Mouse (Mus musculus): ENCODE results near the gene Itga7. TPM values are rescaled to one million over a fixed set of nuclear protein-coding genes. Genes with fewer than 3 reads are reported as not detected.

The Itga7 gene
- polyA plus RNA-seq, 1 experiment from 2014 or later, result 3.3 TPM

Other genes with a start within 250 kb of the Itga7 start
- gene Rab5b, start 237.6 kb upstream of the Itga7 start, polyA plus RNA-seq (2014; fragmentation: Nextera tagmentation; extraction: Ambion mirVana), result 87.4 and 98.6 TPM in 2 replicates
- gene Pmel, start 229.6 kb upstream of the Itga7 start, polyA plus RNA-seq (2014; fragmentation: Nextera tagmentation; extraction: Ambion mirVana), result 0.63 and 0.99 TPM in 2 replicates
- 8.6 and 15.9 TPM in 2 replicates for gene Cdk2, start 228.8 kb upstream of the Itga7 start, polyA plus RNA-seq (2014; fragmentation: Nextera tagmentation; extraction: Ambion mirVana)
- 7.8 and 9.2 TPM in 2 replicates for gene Dgka, start 189.0 kb upstream of the Itga7 start, polyA plus RNA-seq (2014; fragmentation: Nextera tagmentation; extraction: Ambion mirVana)
- gene Pym1, start 185.9 kb upstream of the Itga7 start, polyA plus RNA-seq (2014; fragmentation: Nextera tagmentation; extraction: Ambion mirVana), result 36.0 and 41.9 TPM in 2 replicates
- 0.70 and 0.71 TPM in 2 replicates for gene Mmp19, start 142.9 kb upstream of the Itga7 start, polyA plus RNA-seq (2014; fragmentation: Nextera tagmentation; extraction: Ambion mirVana)
- 35.6 and 42.1 TPM in 2 replicates for gene Dnajc14, start 129.8 kb upstream of the Itga7 start, polyA plus RNA-seq (2014; fragmentation: Nextera tagmentation; extraction: Ambion mirVana)
- 13.9 and 16.6 TPM in 2 replicates for gene Tmem198b, start 129.4 kb upstream of the Itga7 start, polyA plus RNA-seq (2014; fragmentation: Nextera tagmentation; extraction: Ambion mirVana)
- 146 and 168 TPM in 2 replicates for gene Sarnp, start 116.5 kb upstream of the Itga7 start, polyA plus RNA-seq (2014; fragmentation: Nextera tagmentation; extraction: Ambion mirVana)
- gene Ormdl2, start 112.2 kb upstream of the Itga7 start, polyA plus RNA-seq (2014; fragmentation: Nextera tagmentation; extraction: Ambion mirVana), result 21.2 and 21.9 TPM in 2 replicates
- gene Gdf11, start 42.1 kb upstream of the Itga7 start, polyA plus RNA-seq (2014; fragmentation: Nextera tagmentation; extraction: Ambion mirVana), result 8.2 and 8.6 TPM in 2 replicates
- 146 and 210 TPM in 2 replicates for gene Cd63, start 32.8 kb upstream of the Itga7 start, polyA plus RNA-seq (2014; fragmentation: Nextera tagmentation; extraction: Ambion mirVana)
- 18.4 and 19.7 TPM in 2 replicates for gene Rdh5, start 10.9 kb upstream of the Itga7 start, polyA plus RNA-seq (2014; fragmentation: Nextera tagmentation; extraction: Ambion mirVana)
- gene Bloc1s1, start 9.8 kb upstream of the Itga7 start, polyA plus RNA-seq (2014; fragmentation: Nextera tagmentation; extraction: Ambion mirVana), result 258 and 280 TPM in 2 replicates
- not detected in 2 replicates for gene Mettl7b, start 27.2 kb downstream of the Itga7 start, polyA plus RNA-seq (2014; fragmentation: Nextera tagmentation; extraction: Ambion mirVana)
- not detected in 2 replicates for gene Olfr9, start 55.6 kb downstream of the Itga7 start, polyA plus RNA-seq (2014; fragmentation: Nextera tagmentation; extraction: Ambion mirVana)
- gene Olfr763, start 77.0 kb downstream of the Itga7 start, polyA plus RNA-seq (2014; fragmentation: Nextera tagmentation; extraction: Ambion mirVana), result not detected in 2 replicates
- not detected in 2 replicates for gene Olfr764-ps1, start 106.1 kb downstream of the Itga7 start, polyA plus RNA-seq (2014; fragmentation: Nextera tagmentation; extraction: Ambion mirVana)
- gene Olfr765, start 116.2 kb downstream of the Itga7 start, polyA plus RNA-seq (2014; fragmentation: Nextera tagmentation; extraction: Ambion mirVana), result not detected in 2 replicates
- gene Olfr766-ps1, start 135.2 kb downstream of the Itga7 start, polyA plus RNA-seq (2014; fragmentation: Nextera tagmentation; extraction: Ambion mirVana), result not detected in 2 replicates
- not detected in 2 replicates for gene Olfr767, start 149.1 kb downstream of the Itga7 start, polyA plus RNA-seq (2014; fragmentation: Nextera tagmentation; extraction: Ambion mirVana)
- gene Olfr768, start 165.6 kb downstream of the Itga7 start, polyA plus RNA-seq (2014; fragmentation: Nextera tagmentation; extraction: Ambion mirVana), result not detected in 2 replicates
- gene Olfr769, start 184.0 kb downstream of the Itga7 start, polyA plus RNA-seq (2014; fragmentation: Nextera tagmentation; extraction: Ambion mirVana), result not detected in 2 replicates
- gene Olfr770, start 205.2 kb downstream of the Itga7 start, polyA plus RNA-seq (2014; fragmentation: Nextera tagmentation; extraction: Ambion mirVana), result not detected in 2 replicates
- not detected in 2 replicates for gene Olfr771, start 230.9 kb downstream of the Itga7 start, polyA plus RNA-seq (2014; fragmentation: Nextera tagmentation; extraction: Ambion mirVana)
- gene Olfr772, start 244.1 kb downstream of the Itga7 start, polyA plus RNA-seq (2014; fragmentation: Nextera tagmentation; extraction: Ambion mirVana), result not detected in 2 replicates

All from neural tube, embryonic 14.5 days (tissue).